ENCODE assay signal across 11 mouse cellular contexts in the genomic region with DNA sequence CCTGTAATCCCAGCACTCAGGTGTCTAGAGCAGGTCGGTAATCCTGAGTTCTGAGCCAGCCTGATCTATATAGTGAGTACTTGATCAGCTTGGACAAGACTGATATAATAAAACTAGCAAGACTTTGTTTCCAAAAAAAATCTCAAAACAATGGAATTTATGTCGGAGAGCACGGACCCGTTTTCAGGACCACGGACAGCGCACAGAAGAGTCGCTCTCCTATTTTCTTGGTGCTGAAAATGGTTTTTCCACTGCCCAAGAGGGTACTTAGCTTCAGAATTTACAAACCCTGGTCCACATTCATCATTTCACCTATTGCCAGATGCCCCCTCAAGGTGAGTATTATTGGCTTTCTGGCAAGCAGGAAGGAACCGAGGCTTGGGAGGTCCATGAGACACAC. TPM values are rescaled to one million over a fixed set of nuclear protein-coding genes. Genes with fewer than 3 reads are reported as not detected.
A peak's percentile ranks its signal among the peaks of the same experiment; 100 is the strongest.
DNase-seq lines count a peak whose midpoint lies in the region; ATAC-seq and TF ChIP-seq lines count a peak whose summit lies in the region.
"Had no signal": no experiment of that assay in that cellular context is flagged by ENCODE, and none has a peak within 500 bp of the region (broad histone marks: within the 10 kb centered on the region; RNA-seq: fewer than 3 reads in every experiment).

No protein-coding gene starts in this region.

- WGBS in midbrain, embryonic 13.5 days: 4% methylated on average over 8 of the region's 8 CpGs
- WGBS in midbrain, embryonic 15.5 days: 8% methylated on average over 8 of the region's 8 CpGs
- WGBS in neural tube, embryonic 13.5 days: 2% methylated on average over 8 of the region's 8 CpGs
- WGBS in lung, adult 2 months: 4% methylated on average over 8 of the region's 8 CpGs

- H3K27me3 ChIP-seq in midbrain, embryonic 13.5 days: peaks cover 35% of the 10 kb centered on the region
- H3K27me3 ChIP-seq in midbrain, embryonic 15.5 days (replicated peaks): peaks cover 11% of the 10 kb centered on the region; the same call in 1 of the 2 replicates
- H3K27me3 ChIP-seq in neural tube, embryonic 13.5 days: peaks cover 23% of the 10 kb centered on the region

- TF ChIP-seq POLR2A in lung, adult 2 months (IDR thresholded peaks at IDR 0.05; ENCODE audit: borderline replicate concordance, extremely low read depth, low read depth, low read length): no peak

- H3K36me3 ChIP-seq in midbrain, embryonic 13.5 days: no peaks in the 10 kb centered on the region
- no peaks in the 10 kb centered on the region for H3K36me3 ChIP-seq in midbrain, embryonic 15.5 days (replicated peaks)
- peaks cover 3% of the 10 kb centered on the region; the same call in 1 of the 2 replicates for H3K36me3 ChIP-seq in neural tube, embryonic 13.5 days
- H3K36me3 ChIP-seq: embryonic facial prominence, embryonic 13.5 days had no signal

- H3K4me2 ChIP-seq in midbrain, embryonic 13.5 days (replicated peaks): peak overlapping the region; percentile 77
- H3K4me2 ChIP-seq in midbrain, embryonic 15.5 days: no peak overlapping the region
- peak overlapping the region; percentile 78 for H3K4me2 ChIP-seq in neural tube, embryonic 13.5 days

- H3K9ac ChIP-seq in midbrain, embryonic 13.5 days (replicated peaks): no peak overlapping the region
- H3K9ac ChIP-seq in midbrain, embryonic 15.5 days: no peak overlapping the region
- H3K9ac ChIP-seq in neural tube, embryonic 13.5 days: no peak overlapping the region
- H3K9ac ChIP-seq: embryonic facial prominence, embryonic 13.5 days; liver, embryonic 14.5 days had no signal

- DNase-seq in heart, postnatal 10 days: peak; percentile 35 to 61
- no peak for DNase-seq in heart, adult 9 months (ENCODE audit: low spot score in 2 of 2)
- peak; percentile 68 for DNase-seq in embryo, embryonic 11 days
- DNase-seq in layer of hippocampus, postnatal 25 days (ENCODE audit: extremely low spot score in 1 of 2, low spot score in 1 of 2): no peak
- DNase-seq in lung, adult 2 months: no peak

- H3K9me3 ChIP-seq in midbrain, embryonic 13.5 days: no peaks in the 10 kb centered on the region
- no peaks in the 10 kb centered on the region for H3K9me3 ChIP-seq in midbrain, embryonic 15.5 days
- no peaks in the 10 kb centered on the region for H3K9me3 ChIP-seq in neural tube, embryonic 13.5 days
- H3K9me3 ChIP-seq: embryonic facial prominence, embryonic 13.5 days had no signal

- intact Hi-C loops in heart, postnatal 10 days (cut with DNase I): no loop called here

- no peak for TF ChIP-seq CTCF in lung, adult 2 months (IDR thresholded peaks at IDR 0.05; ENCODE audit: insufficient read depth, low read length)

- peaks cover 65% of the 10 kb centered on the region for H3K4me1 ChIP-seq in midbrain, embryonic 13.5 days (replicated peaks)
- peaks cover 62% of the 10 kb centered on the region for H3K4me1 ChIP-seq in midbrain, embryonic 15.5 days
- H3K4me1 ChIP-seq in neural tube, embryonic 13.5 days (replicated peaks): peaks cover 68% of the 10 kb centered on the region
- H3K4me1 ChIP-seq in lung, adult 2 months (ENCODE audit: control insufficient read depth, insufficient read depth, low read length): no peaks in the 10 kb centered on the region

- no peak overlapping the region for H3K27ac ChIP-seq in midbrain, embryonic 13.5 days
- no peak overlapping the region for H3K27ac ChIP-seq in midbrain, embryonic 15.5 days
- no peak overlapping the region for H3K27ac ChIP-seq in neural tube, embryonic 13.5 days (replicated peaks)
- H3K27ac ChIP-seq: embryonic facial prominence, embryonic 13.5 days; liver, embryonic 14.5 days had no signal

- H3K4me3 ChIP-seq in midbrain, embryonic 13.5 days (replicated peaks): peak overlapping the region; percentile 68
- H3K4me3 ChIP-seq in midbrain, embryonic 15.5 days: no peak overlapping the region
- H3K4me3 ChIP-seq in neural tube, embryonic 13.5 days: no peak overlapping the region
- H3K4me3 ChIP-seq in lung, adult 2 months (replicated peaks; ENCODE audit: extremely low read depth, low read depth, low read length): no peak overlapping the region

- ATAC-seq in midbrain, embryonic 13.5 days: no peak
- no peak for ATAC-seq in midbrain, embryonic 15.5 days (replicated peaks)
- no peak for ATAC-seq in neural tube, embryonic 13.5 days (ENCODE audit: low read depth)

RNA-seq across cellular contexts. Expression of a gene that starts 1.0 kb away (rescaled TPM):
- total RNA-seq in heart, postnatal 10 days (2021): under 1 TPM; 0.05 to 0.10 TPM
- 5.1 and 5.8 TPM in 2 replicates for polyA plus RNA-seq in midbrain, embryonic 13.5 days (2015; fragmentation: Nextera tagmentation; extraction: Ambion mirVana)
- polyA plus RNA-seq in midbrain, embryonic 15.5 days (2015; fragmentation: Nextera tagmentation; extraction: Ambion mirVana): 26.0 and 32.7 TPM in 2 replicates
- polyA plus RNA-seq in neural tube, embryonic 13.5 days (2015; fragmentation: Nextera tagmentation; extraction: Ambion mirVana): 12.2 and 17.5 TPM in 2 replicates
- total RNA-seq in layer of hippocampus, postnatal 25 days (2021): 100 to 1,000 TPM; 149 to 152 TPM
- 0.07 and 0.09 TPM in 2 replicates for polyA plus RNA-seq in lung, adult 2 months (2012; rRNA removed)
- total RNA-seq: hematopoietic stem cell, adult 5-6 weeks had no signal

RNA-seq across cellular contexts. Expression of a gene that starts 15.7 kb away (rescaled TPM):
- total RNA-seq in heart, postnatal 10 days (2021): not detected
- 8.9 and 10.0 TPM in 2 replicates for polyA plus RNA-seq in midbrain, embryonic 13.5 days (2015; fragmentation: Nextera tagmentation; extraction: Ambion mirVana)
- 56.0 and 56.4 TPM in 2 replicates for polyA plus RNA-seq in midbrain, embryonic 15.5 days (2015; fragmentation: Nextera tagmentation; extraction: Ambion mirVana)
- 21.1 and 21.6 TPM in 2 replicates for polyA plus RNA-seq in neural tube, embryonic 13.5 days (2015; fragmentation: Nextera tagmentation; extraction: Ambion mirVana)
- total RNA-seq in layer of hippocampus, postnatal 25 days (2021): 100 to 1,000 TPM; 652 to 677 TPM
- not detected in 2 replicates for polyA plus RNA-seq in lung, adult 2 months (2012; rRNA removed)
- total RNA-seq: hematopoietic stem cell, adult 5-6 weeks had no signal

RNA-seq across cellular contexts. Expression of a gene that starts 33.1 kb away (rescaled TPM):
- total RNA-seq in heart, postnatal 10 days (2021): not detected
- not detected in 2 replicates for polyA plus RNA-seq in midbrain, embryonic 13.5 days (2015; fragmentation: Nextera tagmentation; extraction: Ambion mirVana)
- not detected in 2 replicates for polyA plus RNA-seq in midbrain, embryonic 15.5 days (2015; fragmentation: Nextera tagmentation; extraction: Ambion mirVana)
- polyA plus RNA-seq in neural tube, embryonic 13.5 days (2015; fragmentation: Nextera tagmentation; extraction: Ambion mirVana): not detected in 2 replicates
- not detected for total RNA-seq in layer of hippocampus, postnatal 25 days (2021)
- not detected in 2 replicates for polyA plus RNA-seq in lung, adult 2 months (2012; rRNA removed)
- total RNA-seq: hematopoietic stem cell, adult 5-6 weeks had no signal
- polyA plus RNA-seq: embryonic facial prominence, embryonic 13.5 days; liver, embryonic 14.5 days had no signal

RNA-seq across cellular contexts. Expression of a gene that starts 38.5 kb away (rescaled TPM):
- total RNA-seq in heart, postnatal 10 days (2021): 10 to 100 TPM in 1 of 2 experiments, 1 to 10 TPM in 1; 10.0 to 14.3 TPM
- polyA plus RNA-seq in midbrain, embryonic 13.5 days (2015; fragmentation: Nextera tagmentation; extraction: Ambion mirVana): 28.3 and 30.5 TPM in 2 replicates
- 49.3 and 54.0 TPM in 2 replicates for polyA plus RNA-seq in midbrain, embryonic 15.5 days (2015; fragmentation: Nextera tagmentation; extraction: Ambion mirVana)
- polyA plus RNA-seq in neural tube, embryonic 13.5 days (2015; fragmentation: Nextera tagmentation; extraction: Ambion mirVana): 69.2 and 80.8 TPM in 2 replicates
- total RNA-seq in layer of hippocampus, postnatal 25 days (2021): 100 to 1,000 TPM in 1 of 2 experiments, 10 to 100 TPM in 1; 97.2 to 104 TPM
- 32.1 and 34.7 TPM in 2 replicates for polyA plus RNA-seq in lung, adult 2 months (2012; rRNA removed)
- total RNA-seq: hematopoietic stem cell, adult 5-6 weeks had no signal

RNA-seq across cellular contexts. Expression of a gene that starts 49.4 kb away (rescaled TPM):
- total RNA-seq in heart, postnatal 10 days (2021): not detected
- 0.15 TPM in 2 replicates for polyA plus RNA-seq in midbrain, embryonic 13.5 days (2015; fragmentation: Nextera tagmentation; extraction: Ambion mirVana)
- 0.15 and 0.30 TPM in 2 replicates for polyA plus RNA-seq in midbrain, embryonic 15.5 days (2015; fragmentation: Nextera tagmentation; extraction: Ambion mirVana)
- polyA plus RNA-seq in neural tube, embryonic 13.5 days (2015; fragmentation: Nextera tagmentation; extraction: Ambion mirVana): 0.06 and 0.07 TPM in 2 replicates
- total RNA-seq in layer of hippocampus, postnatal 25 days (2021): under 1 TPM; 0.25 to 0.31 TPM
- polyA plus RNA-seq in lung, adult 2 months (2012; rRNA removed): 0.05 and 1.1 TPM in 2 replicates
- total RNA-seq: hematopoietic stem cell, adult 5-6 weeks had no signal
- polyA plus RNA-seq: embryonic facial prominence, embryonic 13.5 days had no signal

Comparison
In these comparisons a context has a peak if more than half of its experiments do, and no peak if none do; other contexts are left out.
1. DNase-seq: peak in heart, postnatal 10 days (2 of 2) and embryo, embryonic 11 days (single experiment); none in heart, adult 9 months (0 of 2), layer of hippocampus, postnatal 25 days (0 of 2) and lung, adult 2 months (single experiment).